Mouse (Mus musculus): Measurements from ENCODE around the gene Nek6.

Gene Nek6

GRCm38 (mm10) chr2:38533322-38533721 is 21.9 kb downstream of the Nek6 start:
- in situ Hi-C loops (cut with MboI; ENCODE audit: low pct_unique_long_range_greater_than_20kb in 1 of 2, low sequenced_read_pairs in 2 of 2, unreplicated experiment in 1 of 2), result no loop called here

GRCm38 (mm10) chr2:38533767-38534166 is 22.3 kb downstream of the Nek6 start:
- in situ Hi-C loops (cut with MboI; ENCODE audit: low pct_unique_long_range_greater_than_20kb in 1 of 2, low sequenced_read_pairs in 2 of 2, unreplicated experiment in 1 of 2), result no loop called here

DNA sequence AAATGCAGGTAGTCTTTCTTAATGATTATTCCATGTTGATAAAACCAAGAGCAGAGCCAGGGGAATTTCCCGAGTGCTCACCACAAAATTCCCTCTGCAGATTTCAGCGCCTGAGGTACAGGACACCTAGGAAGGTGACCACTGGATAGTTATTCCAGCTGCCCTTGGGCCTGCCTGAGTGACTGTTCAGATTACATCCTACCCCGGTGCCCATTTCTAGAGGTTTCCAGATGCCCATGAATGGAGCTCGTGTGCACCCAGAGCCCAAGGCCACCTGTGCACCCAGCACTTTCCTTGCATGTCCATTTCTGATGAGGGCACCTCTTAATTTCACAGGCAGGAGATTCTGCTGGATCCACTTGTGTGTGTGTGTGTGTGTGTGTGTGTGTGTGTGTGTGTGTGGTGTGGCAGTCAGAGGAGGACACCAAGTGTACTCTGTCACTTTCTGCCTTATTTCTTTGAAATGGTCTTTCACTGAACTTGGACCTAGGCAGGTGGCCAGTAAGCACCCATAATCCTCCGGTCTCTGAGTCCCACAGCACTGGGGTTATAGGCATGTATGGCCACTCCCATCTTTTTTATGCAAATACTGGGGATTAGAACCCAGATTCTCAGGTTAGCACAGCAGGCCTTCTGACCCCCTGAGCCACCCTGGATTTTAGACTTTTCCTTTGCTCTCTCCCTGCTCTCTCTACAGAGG is 22.9 kb downstream of the Nek6 start:
- in situ Hi-C loops (cut with MboI; ENCODE audit: low pct_unique_long_range_greater_than_20kb in 1 of 2, low sequenced_read_pairs in 2 of 2, unreplicated experiment in 1 of 2), result no loop called here

GRCm38 (mm10) chr2:38535051-38535450 is 23.6 kb downstream of the Nek6 start:
- in situ Hi-C loops (cut with MboI; ENCODE audit: low pct_unique_long_range_greater_than_20kb in 1 of 2, low sequenced_read_pairs in 2 of 2, unreplicated experiment in 1 of 2), result no loop called here

- in situ Hi-C loops (cut with MboI; ENCODE audit: low pct_unique_long_range_greater_than_20kb in 1 of 2, low sequenced_read_pairs in 2 of 2, unreplicated experiment in 1 of 2), result no loop called here
These were observed 24.2 kb downstream of the Nek6 start for GRCm38 (mm10) chr2:38535521-38536220.

GRCm38 (mm10) chr2:38536331-38536731 is 24.9 kb downstream of the Nek6 start:
- in situ Hi-C loops (cut with MboI; ENCODE audit: low pct_unique_long_range_greater_than_20kb in 1 of 2, low sequenced_read_pairs in 2 of 2, unreplicated experiment in 1 of 2), result no loop called here

- in situ Hi-C loops (cut with MboI; ENCODE audit: low pct_unique_long_range_greater_than_20kb in 1 of 2, low sequenced_read_pairs in 2 of 2, unreplicated experiment in 1 of 2), result no loop called here
These were observed 28.2 kb downstream of the Nek6 start for GRCm38 (mm10) chr2:38539677-38540076.

DNA sequence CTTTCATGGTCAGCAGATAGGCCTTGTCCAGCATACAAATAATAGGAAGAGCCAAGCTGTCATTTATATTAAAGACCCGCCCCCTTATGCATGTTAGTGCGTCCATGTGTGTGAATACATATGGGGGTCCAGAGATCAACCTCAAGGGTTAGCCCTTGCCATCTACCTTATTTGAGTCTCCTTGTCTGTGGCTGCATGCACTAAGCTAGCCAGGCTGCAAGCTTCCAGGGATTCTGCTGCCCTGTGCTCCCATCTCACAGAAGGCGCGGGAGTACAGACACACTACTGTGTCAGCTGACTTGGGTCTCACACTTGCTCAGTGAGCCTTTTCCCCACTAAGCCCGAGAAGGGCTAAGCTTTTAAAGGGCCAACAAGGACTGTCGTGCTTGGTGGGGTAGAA is 29.2 kb downstream of the Nek6 start:
- in situ Hi-C loops (cut with MboI; ENCODE audit: low pct_unique_long_range_greater_than_20kb in 1 of 2, low sequenced_read_pairs in 2 of 2, unreplicated experiment in 1 of 2), result no loop called here

DNA sequence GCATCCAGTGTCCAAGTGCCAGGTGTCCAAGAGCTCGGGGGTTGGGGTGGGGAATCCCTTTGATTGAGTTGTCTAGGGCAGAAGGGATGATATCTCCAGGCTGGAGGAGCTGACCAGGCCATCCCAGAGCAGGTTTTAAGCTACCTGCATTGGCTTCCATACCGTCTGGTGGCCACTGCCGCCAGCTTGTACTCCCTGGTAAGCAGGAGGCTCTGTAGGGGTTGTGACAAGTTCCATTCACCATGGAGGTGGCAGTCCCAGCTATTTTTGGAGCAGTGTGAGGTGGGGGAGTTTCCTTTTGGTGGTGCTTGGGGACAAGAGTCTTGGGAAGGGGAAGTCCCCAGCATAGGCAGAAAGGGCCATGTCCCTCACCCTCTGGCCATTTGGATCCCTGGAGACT is 29.7 kb downstream of the Nek6 start:
- in situ Hi-C loops (cut with MboI; ENCODE audit: low pct_unique_long_range_greater_than_20kb in 1 of 2, low sequenced_read_pairs in 2 of 2, unreplicated experiment in 1 of 2), result no loop called here

GRCm38 (mm10) chr2:38541570-38541969 is 30.1 kb downstream of the Nek6 start:
- in situ Hi-C loops (cut with MboI; ENCODE audit: low pct_unique_long_range_greater_than_20kb in 1 of 2, low sequenced_read_pairs in 2 of 2, unreplicated experiment in 1 of 2), result no loop called here

- in situ Hi-C loops (cut with MboI; ENCODE audit: low pct_unique_long_range_greater_than_20kb in 1 of 2, low sequenced_read_pairs in 2 of 2, unreplicated experiment in 1 of 2), result no loop called here
These were observed 30.9 kb downstream of the Nek6 start for GRCm38 (mm10) chr2:38542366-38542765.

DNA sequence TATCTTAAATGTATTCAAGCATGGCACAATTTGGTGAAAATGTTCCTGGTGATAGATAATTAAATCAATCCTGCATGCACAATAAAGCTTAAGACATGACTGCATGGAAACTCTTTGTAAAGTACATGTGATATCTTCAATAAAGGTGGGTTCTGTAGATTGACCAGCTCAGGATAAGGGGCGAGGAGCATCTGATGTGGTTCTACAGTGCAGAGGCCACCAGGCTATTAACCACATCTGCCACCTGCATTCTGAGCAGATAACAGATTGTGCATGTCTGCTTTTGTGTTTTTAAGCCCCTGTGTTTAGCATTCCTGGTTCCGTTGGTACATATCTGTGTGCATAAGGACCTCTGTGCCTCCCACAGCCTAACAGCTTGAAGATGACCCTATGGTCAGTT is 31.7 kb downstream of the Nek6 start:
- in situ Hi-C loops (cut with MboI; ENCODE audit: low pct_unique_long_range_greater_than_20kb in 1 of 2, low sequenced_read_pairs in 2 of 2, unreplicated experiment in 1 of 2), result no loop called here

GRCm38 (mm10) chr2:38544341-38544740 is 32.9 kb downstream of the Nek6 start:
- in situ Hi-C loops (cut with MboI; ENCODE audit: low pct_unique_long_range_greater_than_20kb in 1 of 2, low sequenced_read_pairs in 2 of 2, unreplicated experiment in 1 of 2), result no loop called here

GRCm38 (mm10) chr2:38544982-38545381 is 33.5 kb downstream of the Nek6 start:
- in situ Hi-C loops (cut with MboI; ENCODE audit: low pct_unique_long_range_greater_than_20kb in 1 of 2, low sequenced_read_pairs in 2 of 2, unreplicated experiment in 1 of 2), result no loop called here

GRCm38 (mm10) chr2:38545706-38546105 is 34.3 kb downstream of the Nek6 start:
- in situ Hi-C loops (cut with MboI; ENCODE audit: low pct_unique_long_range_greater_than_20kb in 1 of 2, low sequenced_read_pairs in 2 of 2, unreplicated experiment in 1 of 2), result no loop called here

DNA sequence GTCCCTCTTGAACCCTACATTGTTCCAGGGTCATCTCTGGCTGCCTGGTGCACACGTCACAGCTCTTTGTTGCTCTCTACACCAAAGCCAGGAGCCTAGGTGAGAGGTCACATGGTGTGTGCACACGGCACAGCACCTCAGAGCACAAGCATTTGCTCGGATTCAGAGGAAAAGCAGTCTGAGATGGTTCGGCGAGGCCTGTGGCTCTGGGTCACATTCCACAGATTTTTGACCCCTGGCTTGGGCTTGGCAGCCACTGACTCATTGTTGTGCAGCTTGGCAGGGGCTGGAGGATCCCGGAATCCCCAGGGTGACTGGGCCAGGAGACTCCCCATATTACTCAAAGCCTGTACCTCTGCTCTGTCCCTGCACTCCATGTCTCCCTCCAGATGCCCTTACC is 34.8 kb downstream of the Nek6 start:
- in situ Hi-C loops (cut with MboI; ENCODE audit: low pct_unique_long_range_greater_than_20kb in 1 of 2, low sequenced_read_pairs in 2 of 2, unreplicated experiment in 1 of 2), result no loop called here

DNA sequence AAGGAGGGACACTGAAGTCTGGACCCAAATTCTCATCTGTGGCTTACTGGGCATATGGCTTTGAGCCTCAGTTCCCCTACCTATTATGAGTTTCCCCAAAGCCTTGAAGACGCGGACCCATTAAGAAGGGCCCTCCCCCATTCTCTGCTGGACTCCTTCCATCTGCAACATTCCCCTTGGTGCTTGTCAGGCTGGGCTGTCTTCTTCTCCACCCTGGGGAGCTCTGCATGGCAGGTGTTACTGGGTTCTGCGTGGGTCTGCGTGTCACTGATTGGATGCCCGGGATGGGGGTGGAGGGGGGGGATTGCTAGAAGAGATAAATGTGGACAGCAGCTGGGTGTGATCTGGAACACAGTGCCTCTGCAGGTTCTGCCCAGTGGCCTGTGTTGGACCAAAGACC is 35.3 kb downstream of the Nek6 start:
- in situ Hi-C loops (cut with MboI; ENCODE audit: low pct_unique_long_range_greater_than_20kb in 1 of 2, low sequenced_read_pairs in 2 of 2, unreplicated experiment in 1 of 2), result no loop called here

DNA sequence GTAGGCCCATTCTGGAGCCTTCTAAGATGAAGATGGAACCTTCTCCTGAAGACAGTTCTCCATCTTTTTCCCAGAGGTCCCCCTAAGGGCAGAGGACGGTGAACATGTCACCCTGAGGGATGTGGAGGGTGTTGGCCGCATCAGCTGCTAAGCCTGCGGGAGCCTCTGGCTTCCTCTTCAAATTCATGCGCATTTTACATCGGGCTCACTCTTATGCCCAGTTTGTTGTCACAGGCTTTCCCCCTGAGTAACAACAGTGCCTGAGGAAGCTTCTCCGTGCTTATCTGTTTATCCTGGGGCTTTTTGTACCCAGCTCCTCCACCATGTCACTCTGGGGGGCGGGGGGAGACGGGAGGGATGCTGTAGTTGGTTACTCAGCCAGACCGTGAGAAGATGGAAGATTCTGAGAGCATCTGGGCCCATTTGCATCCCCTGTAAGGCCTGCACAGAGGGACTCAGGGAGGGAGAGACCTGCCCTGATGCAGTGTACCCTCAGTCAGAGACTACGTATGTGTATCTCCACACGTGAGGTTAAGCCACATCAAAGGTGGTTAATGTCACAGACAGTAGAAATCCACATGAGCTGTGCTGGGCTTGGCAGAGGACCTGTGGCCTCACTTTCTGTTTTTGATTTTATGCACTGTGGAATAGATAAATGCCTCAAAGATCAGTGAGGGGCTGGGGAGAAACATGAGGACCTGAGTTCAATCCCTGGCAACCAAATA is 36.5 kb downstream of the Nek6 start:
- in situ Hi-C loops (cut with MboI; ENCODE audit: low pct_unique_long_range_greater_than_20kb in 1 of 2, low sequenced_read_pairs in 2 of 2, unreplicated experiment in 1 of 2), result no loop called here

DNA sequence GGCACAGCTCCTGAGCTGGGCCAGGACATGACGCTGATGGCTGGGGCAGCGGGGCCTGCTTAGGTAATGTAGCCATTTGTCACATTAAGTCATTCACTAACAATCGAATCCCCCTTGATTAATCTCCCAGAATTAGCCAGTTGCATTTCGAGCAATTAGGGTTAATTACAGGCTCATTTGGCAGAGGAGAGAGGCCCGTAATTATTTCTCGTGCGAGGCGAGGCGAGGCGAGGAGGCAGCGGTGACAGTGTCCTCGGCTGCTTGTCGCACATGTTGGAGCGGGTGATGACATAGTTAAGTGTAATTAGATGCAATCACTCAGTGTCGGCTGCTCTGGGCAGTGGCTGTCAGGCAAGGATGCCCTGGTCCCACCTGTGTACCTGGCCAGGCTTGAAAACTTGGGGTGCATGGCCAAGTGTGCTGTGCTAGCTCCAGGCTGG is 40.6 kb downstream of the Nek6 start:
- in situ Hi-C loops (cut with MboI; ENCODE audit: low pct_unique_long_range_greater_than_20kb in 1 of 2, low sequenced_read_pairs in 2 of 2, unreplicated experiment in 1 of 2), result no loop called here
